In genomic region chr8:9432635-9433372, GRCm38 (mm10) we compare ENCODE assay signal across 14 mouse cellular contexts.
"Had no signal": no experiment of that assay in that cellular context is flagged by ENCODE, and none has a peak within 500 bp of the region (broad histone marks: within the 10 kb centered on the region; RNA-seq: fewer than 3 reads in every experiment).

No protein-coding gene starts in this region.

- H3K27ac ChIP-seq: limb, embryonic 12.5 days; liver, embryonic 12.5 days; lung, embryonic 15.5 days; midbrain, embryonic 12.5 days; neural tube, embryonic 13.5 days had no signal

- H3K4me3 ChIP-seq: limb, embryonic 12.5 days; liver, embryonic 12.5 days; lung, embryonic 15.5 days; midbrain, embryonic 12.5 days; neural tube, embryonic 13.5 days had no signal

- H3K9me3 ChIP-seq: limb, embryonic 12.5 days; liver, embryonic 12.5 days; lung, embryonic 15.5 days; midbrain, embryonic 12.5 days; neural tube, embryonic 13.5 days had no signal

- ATAC-seq: intestine, postnatal 0 days; liver, embryonic 12.5 days; midbrain, embryonic 16.5 days had no signal

- H3K36me3 ChIP-seq: limb, embryonic 12.5 days; liver, embryonic 12.5 days; lung, embryonic 15.5 days; midbrain, embryonic 12.5 days; neural tube, embryonic 13.5 days had no signal

- H3K27me3 ChIP-seq: limb, embryonic 12.5 days; liver, embryonic 12.5 days; lung, embryonic 15.5 days; midbrain, embryonic 12.5 days; neural tube, embryonic 13.5 days had no signal

- H3K9ac ChIP-seq: limb, embryonic 12.5 days; liver, embryonic 12.5 days; lung, embryonic 15.5 days; midbrain, embryonic 12.5 days; neural tube, embryonic 13.5 days had no signal

- H3K4me1 ChIP-seq: liver, embryonic 12.5 days; lung, embryonic 15.5 days had no signal

- DNase-seq: layer of hippocampus, adult 9-11 months; lung, postnatal 14 days; retina, postnatal 1 day; right cerebral cortex, postnatal 4 days; spleen, adult 18-20 months; thymus, adult 18-20 months; thymus, postnatal 14 days had no signal

- H3K4me2 ChIP-seq: limb, embryonic 12.5 days; liver, embryonic 12.5 days; lung, embryonic 15.5 days; midbrain, embryonic 12.5 days; neural tube, embryonic 13.5 days had no signal
